Mouse (Mus musculus) hematopoietic stem cell, adult 5-6 weeks (primary cell): ENCODE data around the gene Lsm4. TPM values are rescaled to one million over a fixed set of nuclear protein-coding genes. Genes with fewer than 3 reads are reported as not detected.

Experiments
- total RNA-seq: library from RNA; stranded (forward); fragments of 172-1452, 232-1000 nt; gene quantifications from 2 replicates; pipeline ENCODE4 v1.2.3, GENCODE M21; 2017

Lsm4 gene
- total RNA-seq, 1 experiment from 2014 or later, result 156 TPM

Other genes with a start within 250 kb of the Lsm4 start
- 5.9 and 7.1 TPM in 2 replicates for gene Crtc1, start 233.7 kb upstream of the Lsm4 start, total RNA-seq
- 7.8 and 7.9 TPM in 2 replicates for gene Klhl26, start 196.3 kb upstream of the Lsm4 start, total RNA-seq
- 0.20 TPM in 1 of 2 replicates, not detected in the other for gene Tmem59l, start 185.9 kb upstream of the Lsm4 start, total RNA-seq
- gene Crlf1, start 180.1 kb upstream of the Lsm4 start, total RNA-seq, result not detected in 2 replicates
- gene Rex1bd, start 166.5 kb upstream of the Lsm4 start, total RNA-seq, result 32.8 and 38.3 TPM in 2 replicates
- 2,498 and 4,881 TPM in 2 replicates for gene Uba52, start 162.4 kb upstream of the Lsm4 start, total RNA-seq
- gene Fkbp8, start 145.5 kb upstream of the Lsm4 start, total RNA-seq, result 112 and 114 TPM in 2 replicates
- gene Kxd1, start 145.3 kb upstream of the Lsm4 start, total RNA-seq, result 66.1 and 70.0 TPM in 2 replicates
- 9.2 and 14.3 TPM in 2 replicates for gene Ell, start 133.8 kb upstream of the Lsm4 start, total RNA-seq
- 20.4 and 26.0 TPM in 2 replicates for gene Isyna1, start 78.9 kb upstream of the Lsm4 start, total RNA-seq
- 24.8 and 88.6 TPM in 2 replicates for gene Ssbp4, start 64.4 kb upstream of the Lsm4 start, total RNA-seq
- gene Lrrc25, start 57.1 kb upstream of the Lsm4 start, total RNA-seq, result 1.7 and 2.3 TPM in 2 replicates
- gene Gdf15, start 40.8 kb upstream of the Lsm4 start, total RNA-seq, result 1.7 TPM in 1 of 2 replicates, not detected in the other
- gene Pgpep1, start 12.9 kb upstream of the Lsm4 start, total RNA-seq, result 5.5 and 8.2 TPM in 2 replicates
- gene Jund, start 25.7 kb downstream of the Lsm4 start, total RNA-seq, result 83.4 and 89.4 TPM in 2 replicates
- gene Iqcn, start 30.2 kb downstream of the Lsm4 start, total RNA-seq, result 0.25 and 0.44 TPM in 2 replicates
- not detected in 2 replicates for gene Gm3336, start 45.3 kb downstream of the Lsm4 start, total RNA-seq
- 0.56 and 1.0 TPM in 2 replicates for gene Pde4c, start 50.5 kb downstream of the Lsm4 start, total RNA-seq
- gene Rab3a, start 81.4 kb downstream of the Lsm4 start, total RNA-seq, result 2.6 and 3.6 TPM in 2 replicates
- gene Mpv17l2, start 87.7 kb downstream of the Lsm4 start, total RNA-seq, result 7.0 and 7.1 TPM in 2 replicates
- gene Pik3r2, start 103.5 kb downstream of the Lsm4 start, total RNA-seq, result 13.3 and 15.0 TPM in 2 replicates
- gene Mast3, start 131.8 kb downstream of the Lsm4 start, total RNA-seq, result 14.4 and 28.0 TPM in 2 replicates
- 6.1 and 9.8 TPM in 2 replicates for gene Il12rb1, start 135.2 kb downstream of the Lsm4 start, total RNA-seq
- gene Arrdc2, start 166.5 kb downstream of the Lsm4 start, total RNA-seq, result 8.6 and 8.8 TPM in 2 replicates
- 0.56 and 1.5 TPM in 2 replicates for gene Kcnn1, start 190.0 kb downstream of the Lsm4 start, total RNA-seq
- 18.0 and 20.1 TPM in 2 replicates for gene Ccdc124, start 200.7 kb downstream of the Lsm4 start, total RNA-seq
- not detected in 2 replicates for gene Slc5a5, start 219.5 kb downstream of the Lsm4 start, total RNA-seq
- gene Rpl18a, start 224.2 kb downstream of the Lsm4 start, total RNA-seq, result 2,300 and 3,111 TPM in 2 replicates
- 11.9 and 13.0 TPM in 2 replicates for gene Map1s, start 232.7 kb downstream of the Lsm4 start, total RNA-seq